Mouse (Mus musculus): ENCODE data around the gene Ugt1a6a. TPM values are rescaled to one million over a fixed set of nuclear protein-coding genes. Genes with fewer than 3 reads are reported as not detected.

Gene Ugt1a6a
- polyA plus RNA-seq, 1 experiment from 2014 or later: 0.04 TPM

DNA sequence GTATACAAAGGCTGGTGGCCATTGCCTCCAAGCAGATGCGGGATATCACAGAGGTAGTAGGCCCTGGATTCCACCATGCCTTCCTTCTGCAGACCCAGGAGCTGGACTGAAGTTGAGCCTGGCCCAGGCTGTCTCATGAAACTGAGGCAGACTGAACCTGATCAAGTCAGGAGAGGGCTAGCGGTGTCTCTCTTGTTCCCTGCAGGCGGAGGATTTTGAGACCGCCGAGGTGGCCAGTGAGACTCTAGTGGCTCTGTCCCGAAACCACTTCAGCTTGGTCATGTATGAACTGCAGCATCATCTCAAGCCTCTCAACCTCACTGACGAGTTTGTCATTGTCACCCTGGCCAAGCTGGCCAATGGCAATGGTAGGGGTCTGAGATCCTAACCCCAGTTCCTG is 95.8 kb downstream of the Ugt1a6a start:
- Histone ChIP-seq H3K36me3 (ENCODE audit: control insufficient read depth, insufficient read depth, low read length) (no peaks in the 10 kb centered on the region; the same call in 1 of the 2 replicates), H3K4me3 (ENCODE audit: low read depth, low read length) (no peak overlapping the region), H3K9ac (ENCODE audit: low read length) (no peak overlapping the region), H3K27me3 (ENCODE audit: control insufficient read depth, insufficient read depth, low read length) (no peaks in the 10 kb centered on the region), H3K4me1 (ENCODE audit: control insufficient read depth, insufficient read depth, low read length) (no peaks in the 10 kb centered on the region), H3K9me3 (ENCODE audit: control insufficient read depth, low read length) (peaks cover 96% of the 10 kb centered on the region), H3K4me2 (ENCODE audit: low read depth, severe bottlenecking) (no peak overlapping the region), H3K27ac (replicated peaks; ENCODE audit: low read depth, low read length) (no peak overlapping the region)
- no peak for ATAC-seq (ENCODE audit: insufficient number of reproducible peaks, low FRiP score, low TSS enrichment, low read depth)
- no peak for DNase-seq (ENCODE audit: low spot score)
- 75% methylated on average over 7 of the region's 7 CpGs for WGBS

DNA sequence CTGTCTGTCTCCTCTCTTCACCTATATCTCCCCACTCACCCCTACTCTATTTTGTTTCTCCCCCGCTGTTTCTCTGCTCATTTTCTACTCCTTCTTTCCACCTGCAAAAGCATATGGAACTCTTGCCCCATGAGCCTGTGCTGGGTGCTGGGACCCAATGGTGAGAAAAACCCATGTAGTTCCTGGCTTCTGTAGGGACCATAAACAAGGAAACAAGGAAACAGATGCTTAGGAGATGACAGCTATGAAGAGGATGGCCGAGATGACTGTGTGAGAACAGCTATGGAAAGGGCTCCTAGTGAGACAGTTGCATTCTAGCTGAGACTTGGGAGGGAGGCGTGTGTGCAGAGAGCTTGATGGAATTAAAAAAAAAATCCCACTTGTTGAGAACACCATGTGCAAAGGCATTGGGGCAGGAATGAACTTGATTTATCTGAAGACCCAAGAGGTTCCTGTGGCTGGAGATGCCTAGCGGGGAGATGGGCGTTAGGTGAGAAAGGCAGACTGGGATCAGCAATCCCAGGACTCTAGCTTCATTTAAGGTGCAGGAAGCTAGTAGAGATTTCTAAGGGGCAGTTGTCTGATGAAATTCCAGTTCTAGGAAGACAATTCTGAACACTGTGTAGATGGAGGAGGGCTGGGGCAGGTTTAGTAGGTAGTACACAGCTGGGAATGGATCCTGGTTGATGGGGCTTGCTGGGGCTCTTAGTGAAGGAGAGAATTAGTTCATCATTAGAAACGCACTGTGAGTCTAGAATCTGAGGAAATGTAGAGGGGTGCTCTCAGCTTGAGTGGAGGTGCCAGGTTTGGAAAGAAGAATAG is 96.6 kb downstream of the Ugt1a6a start:
- Histone ChIP-seq H3K27me3 (ENCODE audit: control insufficient read depth, insufficient read depth, low read length) (no peaks in the 10 kb centered on the region), H3K9ac (ENCODE audit: low read length) (no peak overlapping the region), H3K4me3 (ENCODE audit: low read depth, low read length) (no peak overlapping the region), H3K9me3 (ENCODE audit: control insufficient read depth, low read length) (peaks cover 97% of the 10 kb centered on the region), H3K4me2 (ENCODE audit: low read depth, severe bottlenecking) (no peak overlapping the region), H3K27ac (replicated peaks; ENCODE audit: low read depth, low read length) (no peak overlapping the region), H3K36me3 (ENCODE audit: control insufficient read depth, insufficient read depth, low read length) (no peaks in the 10 kb centered on the region; the same call in 1 of the 2 replicates), H3K4me1 (ENCODE audit: control insufficient read depth, insufficient read depth, low read length) (no peaks in the 10 kb centered on the region)
- DNase-seq (ENCODE audit: low spot score) (no peak), ATAC-seq (ENCODE audit: insufficient number of reproducible peaks, low FRiP score, low TSS enrichment, low read depth) (no peak)
- 79% methylated on average over 6 of the region's 6 CpGs for WGBS

- no peak overlapping the region for H3K4me3 ChIP-seq (ENCODE audit: low read depth, low read length)
- peaks cover 95% of the 10 kb centered on the region for H3K9me3 ChIP-seq (ENCODE audit: control insufficient read depth, low read length)
- no peak overlapping the region for H3K9ac ChIP-seq (ENCODE audit: low read length)
- H3K4me2 ChIP-seq (ENCODE audit: low read depth, severe bottlenecking): no peak overlapping the region
- ATAC-seq (ENCODE audit: insufficient number of reproducible peaks, low FRiP score, low TSS enrichment, low read depth): no peak
- no peak for DNase-seq (ENCODE audit: low spot score)
- 68% methylated on average over 7 of the region's 7 CpGs for WGBS
- H3K4me1 ChIP-seq (ENCODE audit: control insufficient read depth, insufficient read depth, low read length): no peaks in the 10 kb centered on the region
- H3K27ac ChIP-seq (replicated peaks; ENCODE audit: low read depth, low read length): no peak overlapping the region
- no peaks in the 10 kb centered on the region; the same call in 1 of the 2 replicates for H3K36me3 ChIP-seq (ENCODE audit: control insufficient read depth, insufficient read depth, low read length)
- H3K27me3 ChIP-seq (ENCODE audit: control insufficient read depth, insufficient read depth, low read length): no peaks in the 10 kb centered on the region
These were observed 97.3 kb downstream of the Ugt1a6a start for GRCm38 (mm10) chr1:88231803-88232499.

- no peak for ATAC-seq (ENCODE audit: insufficient number of reproducible peaks, low FRiP score, low TSS enrichment, low read depth)
- H3K27ac ChIP-seq (replicated peaks; ENCODE audit: low read depth, low read length): no peak overlapping the region
- peaks cover 95% of the 10 kb centered on the region for H3K9me3 ChIP-seq (ENCODE audit: control insufficient read depth, low read length)
- H3K27me3 ChIP-seq (ENCODE audit: control insufficient read depth, insufficient read depth, low read length): no peaks in the 10 kb centered on the region
- no peaks in the 10 kb centered on the region for H3K4me1 ChIP-seq (ENCODE audit: control insufficient read depth, insufficient read depth, low read length)
- no peak overlapping the region for H3K4me2 ChIP-seq (ENCODE audit: low read depth, severe bottlenecking)
- DNase-seq (ENCODE audit: low spot score): no peak
- no peaks in the 10 kb centered on the region; the same call in 1 of the 2 replicates for H3K36me3 ChIP-seq (ENCODE audit: control insufficient read depth, insufficient read depth, low read length)
- 57% methylated on average over 3 of the region's 3 CpGs for WGBS
- no peak overlapping the region for H3K9ac ChIP-seq (ENCODE audit: low read length)
- H3K4me3 ChIP-seq (ENCODE audit: low read depth, low read length): no peak overlapping the region
These were observed 98.2 kb downstream of the Ugt1a6a start for GRCm38 (mm10) chr1:88232664-88233380.

DNA sequence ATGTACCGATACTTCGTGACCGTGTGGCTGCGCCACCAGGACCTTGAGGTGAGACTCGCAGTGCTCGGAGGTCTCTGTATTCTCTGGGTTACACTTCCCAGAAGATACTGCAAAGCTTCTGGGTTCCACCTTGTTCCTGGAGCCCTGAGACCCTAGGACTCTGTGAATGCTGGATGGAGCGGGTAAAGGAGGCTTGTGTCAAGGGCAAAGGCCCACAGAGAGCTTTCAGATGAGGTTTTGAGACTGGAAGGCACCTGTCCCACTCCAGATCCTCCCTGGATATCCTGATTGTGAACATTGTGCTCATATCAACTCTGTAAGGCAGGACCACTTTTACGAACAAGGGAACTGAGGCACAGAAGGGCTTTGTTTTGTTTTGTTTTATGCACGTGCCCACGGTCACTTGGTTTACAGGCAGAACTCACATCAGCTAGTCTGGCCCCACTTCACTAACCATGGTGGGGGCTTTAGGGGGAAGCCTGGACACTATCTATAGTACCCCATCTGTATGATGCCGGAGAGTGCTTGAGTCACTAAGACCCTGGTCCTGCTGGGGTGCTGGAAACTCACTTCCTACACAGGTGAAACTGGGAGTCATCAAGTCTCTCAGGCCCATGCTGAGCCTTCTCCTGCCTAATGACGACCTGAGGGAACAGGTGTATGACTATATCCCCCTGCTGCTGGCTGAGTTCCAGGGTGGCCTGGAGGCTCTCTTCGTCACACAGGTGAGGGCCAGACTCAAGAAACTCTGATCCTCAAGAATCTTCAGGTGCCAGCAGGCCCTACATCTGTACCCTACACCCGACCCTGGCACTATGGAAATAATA is 99.0 kb downstream of the Ugt1a6a start:
- DNase-seq (ENCODE audit: low spot score) (no peak), ATAC-seq (ENCODE audit: insufficient number of reproducible peaks, low FRiP score, low TSS enrichment, low read depth) (no peak)
- WGBS: 73% methylated on average over 14 of the region's 14 CpGs
- H3K9me3 ChIP-seq (ENCODE audit: control insufficient read depth, low read length): peaks cover 95% of the 10 kb centered on the region
- H3K27ac ChIP-seq (replicated peaks; ENCODE audit: low read depth, low read length): no peak overlapping the region
- no peaks in the 10 kb centered on the region for H3K27me3 ChIP-seq (ENCODE audit: control insufficient read depth, insufficient read depth, low read length)
- no peaks in the 10 kb centered on the region for H3K4me1 ChIP-seq (ENCODE audit: control insufficient read depth, insufficient read depth, low read length)
- H3K9ac ChIP-seq (ENCODE audit: low read length): no peak overlapping the region
- no peaks in the 10 kb centered on the region; the same call in 1 of the 2 replicates for H3K36me3 ChIP-seq (ENCODE audit: control insufficient read depth, insufficient read depth, low read length)
- H3K4me2 ChIP-seq (ENCODE audit: low read depth, severe bottlenecking): no peak overlapping the region
- H3K4me3 ChIP-seq (ENCODE audit: low read depth, low read length): no peak overlapping the region

GRCm38 (mm10) chr1:88234248-88234610 is 99.6 kb downstream of the Ugt1a6a start:
- ATAC-seq (ENCODE audit: insufficient number of reproducible peaks, low FRiP score, low TSS enrichment, low read depth) (no peak), DNase-seq (ENCODE audit: low spot score) (no peak)
- Histone ChIP-seq H3K9ac (ENCODE audit: low read length) (no peak overlapping the region), H3K4me2 (ENCODE audit: low read depth, severe bottlenecking) (no peak overlapping the region), H3K27me3 (ENCODE audit: control insufficient read depth, insufficient read depth, low read length) (no peaks in the 10 kb centered on the region), H3K4me3 (ENCODE audit: low read depth, low read length) (no peak overlapping the region), H3K27ac (replicated peaks; ENCODE audit: low read depth, low read length) (no peak overlapping the region), H3K4me1 (ENCODE audit: control insufficient read depth, insufficient read depth, low read length) (no peaks in the 10 kb centered on the region), H3K9me3 (ENCODE audit: control insufficient read depth, low read length) (peaks cover 97% of the 10 kb centered on the region), H3K36me3 (ENCODE audit: control insufficient read depth, insufficient read depth, low read length) (no peaks in the 10 kb centered on the region; the same call in 1 of the 2 replicates)
- WGBS: 69% methylated on average over 4 of the region's 4 CpGs

GRCm38 (mm10) chr1:88234646-88235045 is 100.0 kb downstream of the Ugt1a6a start:
- no peak overlapping the region for H3K4me2 ChIP-seq (ENCODE audit: low read depth, severe bottlenecking)
- WGBS: 47% methylated on average over 5 of the region's 5 CpGs
- no peak overlapping the region for H3K9ac ChIP-seq (ENCODE audit: low read length)
- H3K27me3 ChIP-seq (ENCODE audit: control insufficient read depth, insufficient read depth, low read length): no peaks in the 10 kb centered on the region
- H3K36me3 ChIP-seq (ENCODE audit: control insufficient read depth, insufficient read depth, low read length): no peaks in the 10 kb centered on the region; the same call in 1 of the 2 replicates
- no peak overlapping the region for H3K27ac ChIP-seq (replicated peaks; ENCODE audit: low read depth, low read length)
- no peak for DNase-seq (ENCODE audit: low spot score)
- ATAC-seq (ENCODE audit: insufficient number of reproducible peaks, low FRiP score, low TSS enrichment, low read depth): no peak
- H3K4me3 ChIP-seq (ENCODE audit: low read depth, low read length): no peak overlapping the region
- H3K4me1 ChIP-seq (ENCODE audit: control insufficient read depth, insufficient read depth, low read length): no peaks in the 10 kb centered on the region
- H3K9me3 ChIP-seq (ENCODE audit: control insufficient read depth, low read length): peaks cover 97% of the 10 kb centered on the region

Measured in limb, embryonic 11.5 days (tissue).